Mouse (Mus musculus): ENCODE data around the gene Ptpn6. TPM values are rescaled to one million over a fixed set of nuclear protein-coding genes. Genes with fewer than 3 reads are reported as not detected.

Gene Ptpn6
- polyA plus RNA-seq, 1 experiment from 2014 or later, result 5.2 TPM

DNA sequence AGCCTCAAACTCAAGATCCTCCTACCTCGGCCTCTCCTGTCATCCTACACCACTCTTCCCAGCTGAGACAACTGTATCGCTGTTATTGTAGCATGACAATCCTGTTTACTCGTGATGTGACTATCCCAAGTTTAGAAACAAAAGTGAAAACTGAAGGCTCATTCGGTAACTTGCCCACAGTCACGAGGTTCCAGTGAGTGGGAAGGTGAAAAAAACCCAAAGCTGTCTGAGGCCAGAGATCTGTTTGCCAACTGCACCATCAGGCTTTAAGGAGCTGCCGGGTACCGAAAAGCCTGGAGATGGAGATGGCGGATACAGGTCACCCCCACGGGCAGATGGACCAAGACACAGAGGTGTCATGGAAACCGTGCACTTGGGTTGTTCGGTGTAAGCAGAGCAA, 1.5 kb downstream of the Ptpn6 start:
- Histone ChIP-seq H3K36me3 (replicated peaks) (peaks cover 14% of the 10 kb centered on the region; the same call in 1 of the 2 replicates), H3K4me3 (no peak overlapping the region), H3K4me1 (peaks cover 54% of the 10 kb centered on the region), H3K9me3 (no peaks in the 10 kb centered on the region), H3K27me3 (ENCODE audit: poor library complexity, severe bottlenecking) (no peaks in the 10 kb centered on the region), H3K27ac (no peak overlapping the region)
- DNase-seq (ENCODE audit: extremely low spot score, low spot score), result no peak
- 92% methylated on average over 11 of the region's 11 CpGs for whole genome bisulfite sequencing

DNA sequence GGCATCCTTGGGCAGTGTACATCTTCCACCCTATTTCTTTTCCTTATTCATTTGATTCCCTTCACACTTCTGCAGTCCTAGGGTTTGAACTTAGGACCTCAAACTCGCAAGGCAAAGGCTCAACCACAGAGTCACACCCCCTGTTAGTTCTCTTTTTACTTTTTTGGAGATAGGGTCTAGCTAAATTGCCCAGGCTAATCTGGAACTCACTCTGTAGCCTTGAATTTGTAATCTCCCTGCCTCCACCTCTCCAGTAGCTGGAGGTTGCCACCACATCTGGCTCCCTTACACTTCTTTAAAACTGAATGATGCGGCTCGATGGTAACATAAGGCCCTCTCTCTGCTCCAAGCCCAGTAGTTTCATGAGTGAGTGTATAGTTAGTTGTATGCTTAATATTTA, 4.1 kb downstream of the Ptpn6 start:
- WGBS, result 92% methylated on average over 3 of the region's 3 CpGs
- Histone ChIP-seq H3K9me3 (no peaks in the 10 kb centered on the region), H3K4me3 (no peak overlapping the region), H3K27ac (no peak overlapping the region), H3K27me3 (ENCODE audit: poor library complexity, severe bottlenecking) (no peaks in the 10 kb centered on the region), H3K4me1 (peaks cover 33% of the 10 kb centered on the region), H3K36me3 (replicated peaks) (peaks cover 14% of the 10 kb centered on the region; the same call in 1 of the 2 replicates)
- no peak for DNase-seq (ENCODE audit: extremely low spot score, low spot score)

- 51% methylated on average over 19 of the region's 19 CpGs for WGBS
- Histone ChIP-seq H3K4me3 (no peak overlapping the region), H3K9me3 (no peaks in the 10 kb centered on the region), H3K36me3 (replicated peaks) (no peaks in the 10 kb centered on the region), H3K4me1 (peaks cover 20% of the 10 kb centered on the region), H3K27ac (peak overlapping the region; percentile 45), H3K27me3 (ENCODE audit: poor library complexity, severe bottlenecking) (no peaks in the 10 kb centered on the region)
- no peak for DNase-seq (ENCODE audit: extremely low spot score, low spot score)
Measured at GRCm38 (mm10) chr6:124732476-124733370, 5.8 kb downstream of the Ptpn6 start.

DNA sequence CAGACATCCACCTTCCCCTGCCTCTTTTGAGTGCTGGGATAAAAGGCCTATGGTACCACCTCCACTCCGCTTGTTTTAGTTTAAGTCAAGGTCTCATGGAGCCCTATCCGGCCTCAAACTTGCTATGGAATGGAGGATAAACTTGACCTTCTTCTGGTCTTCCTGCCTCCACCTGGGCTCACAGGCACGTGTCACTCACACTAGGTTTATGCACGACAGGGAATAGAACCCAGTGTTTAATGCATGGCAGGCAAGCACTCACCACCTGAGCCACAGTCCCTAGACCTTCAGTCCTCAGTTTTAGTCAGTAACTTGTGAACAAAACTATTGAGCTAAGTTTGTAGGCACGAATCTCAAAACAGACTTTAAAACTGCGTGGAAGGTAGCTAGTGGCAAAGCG, 7.5 kb downstream of the Ptpn6 start:
- Histone ChIP-seq H3K27ac (no peak overlapping the region), H3K9me3 (no peaks in the 10 kb centered on the region), H3K4me1 (peaks cover 15% of the 10 kb centered on the region), H3K4me3 (no peak overlapping the region), H3K27me3 (ENCODE audit: poor library complexity, severe bottlenecking) (no peaks in the 10 kb centered on the region), H3K36me3 (replicated peaks) (no peaks in the 10 kb centered on the region)
- WGBS, result 88% methylated on average over 7 of the region's 7 CpGs
- no peak for DNase-seq (ENCODE audit: extremely low spot score, low spot score)

GRCm38 (mm10) chr6:124729850-124730705, 8.4 kb downstream of the Ptpn6 start:
- Histone ChIP-seq H3K4me1 (peaks cover 15% of the 10 kb centered on the region), H3K27me3 (ENCODE audit: poor library complexity, severe bottlenecking) (no peaks in the 10 kb centered on the region), H3K4me3 (no peak overlapping the region), H3K9me3 (no peaks in the 10 kb centered on the region), H3K27ac (no peak overlapping the region), H3K36me3 (replicated peaks) (no peaks in the 10 kb centered on the region)
- no peak for DNase-seq (ENCODE audit: extremely low spot score, low spot score)
- WGBS, result 88% methylated on average over 8 of the region's 8 CpGs

- WGBS, result 91% methylated on average over 10 of the region's 10 CpGs
- DNase-seq (ENCODE audit: extremely low spot score, low spot score), result no peak
- no peaks in the 10 kb centered on the region for H3K27me3 ChIP-seq (ENCODE audit: poor library complexity, severe bottlenecking)
Measured at GRCm38 (mm10) chr6:124728621-124729020, 9.9 kb downstream of the Ptpn6 start.

DNA sequence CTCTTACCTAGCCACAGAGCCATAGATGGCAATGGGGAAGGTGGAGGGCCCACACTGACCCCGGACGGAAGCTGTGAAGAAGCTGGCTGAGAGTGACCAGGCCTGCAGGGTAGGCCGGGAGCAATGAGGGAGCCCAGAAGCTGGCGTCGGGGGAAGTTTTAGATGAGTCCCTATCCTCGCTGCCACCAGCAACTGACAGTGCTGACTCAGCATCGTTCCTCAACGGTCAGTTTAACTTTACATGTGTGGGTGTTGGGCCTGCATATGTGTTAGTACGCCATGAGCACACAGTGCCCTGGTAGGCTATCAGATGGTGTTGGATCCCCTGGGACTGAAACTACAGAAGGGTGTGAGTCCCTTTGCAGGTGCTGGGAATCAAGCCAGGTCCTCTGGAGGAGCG, 14.0 kb downstream of the Ptpn6 start:
- Histone ChIP-seq H3K9me3 (no peaks in the 10 kb centered on the region), H3K27me3 (ENCODE audit: poor library complexity, severe bottlenecking) (no peaks in the 10 kb centered on the region), H3K36me3 (replicated peaks) (no peaks in the 10 kb centered on the region), H3K4me1 (peaks cover 26% of the 10 kb centered on the region), H3K4me3 (no peak overlapping the region), H3K27ac (no peak overlapping the region)
- no peak for DNase-seq (ENCODE audit: extremely low spot score, low spot score)
- WGBS, result 92% methylated on average over 10 of the region's 10 CpGs

More at GRCm38 (mm10) chr6:124728621-124729020, 9.9 kb downstream of the Ptpn6 start:
- H3K36me3 ChIP-seq (replicated peaks), result no peaks in the 10 kb centered on the region
- H3K27ac ChIP-seq, result no peak overlapping the region
- H3K9me3 ChIP-seq, result no peaks in the 10 kb centered on the region
- H3K4me3 ChIP-seq, result no peak overlapping the region
- peaks cover 15% of the 10 kb centered on the region for H3K4me1 ChIP-seq

GRCm38 (mm10) chr6:124723541-124723940, 15.0 kb downstream of the Ptpn6 start:
- no peak overlapping the region for H3K27ac ChIP-seq
- no peak overlapping the region for H3K4me3 ChIP-seq
- WGBS, result 82% methylated on average over 8 of the region's 8 CpGs
- H3K9me3 ChIP-seq, result no peaks in the 10 kb centered on the region
- no peak for DNase-seq (ENCODE audit: extremely low spot score, low spot score)
- H3K27me3 ChIP-seq (ENCODE audit: poor library complexity, severe bottlenecking), result no peaks in the 10 kb centered on the region
- no peaks in the 10 kb centered on the region for H3K36me3 ChIP-seq (replicated peaks)
- H3K4me1 ChIP-seq, result peaks cover 35% of the 10 kb centered on the region

DNA sequence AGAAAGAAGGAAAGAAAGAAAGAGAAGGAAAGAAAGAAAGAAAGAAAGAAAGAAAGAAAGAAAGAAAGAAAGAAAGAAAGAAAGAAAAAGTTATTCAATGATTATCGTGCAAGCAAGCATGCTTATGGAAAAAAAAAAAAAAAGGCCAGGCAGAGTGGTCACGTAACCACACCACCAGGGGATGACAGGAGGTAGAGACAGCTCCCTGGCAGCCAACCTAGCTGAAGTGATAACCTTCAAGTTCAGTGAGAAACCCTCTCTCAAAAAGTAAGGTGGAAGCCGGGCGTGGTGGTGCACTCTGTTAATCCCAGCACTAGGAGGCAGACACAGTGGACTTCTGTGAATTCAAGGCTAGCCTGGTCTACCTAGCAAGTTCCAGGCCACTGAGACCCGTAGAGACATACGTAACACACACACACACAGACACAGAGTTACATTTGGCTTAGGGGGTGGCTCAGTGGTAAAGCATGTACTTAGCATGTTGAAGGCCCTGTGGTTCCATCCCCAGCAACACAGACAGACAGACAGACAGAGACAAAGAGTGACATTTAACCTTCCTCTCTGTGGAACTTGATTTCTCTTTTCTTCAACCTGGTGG, 15.5 kb downstream of the Ptpn6 start:
- H3K9me3 ChIP-seq, result no peaks in the 10 kb centered on the region
- DNase-seq (ENCODE audit: extremely low spot score, low spot score), result no peak
- H3K36me3 ChIP-seq (replicated peaks), result peaks cover 4% of the 10 kb centered on the region
- no peaks in the 10 kb centered on the region for H3K27me3 ChIP-seq (ENCODE audit: poor library complexity, severe bottlenecking)
- no peak overlapping the region for H3K4me3 ChIP-seq
- no peak overlapping the region for H3K27ac ChIP-seq
- H3K4me1 ChIP-seq, result peaks cover 33% of the 10 kb centered on the region
- 84% methylated on average over 6 of the region's 6 CpGs for WGBS

DNA sequence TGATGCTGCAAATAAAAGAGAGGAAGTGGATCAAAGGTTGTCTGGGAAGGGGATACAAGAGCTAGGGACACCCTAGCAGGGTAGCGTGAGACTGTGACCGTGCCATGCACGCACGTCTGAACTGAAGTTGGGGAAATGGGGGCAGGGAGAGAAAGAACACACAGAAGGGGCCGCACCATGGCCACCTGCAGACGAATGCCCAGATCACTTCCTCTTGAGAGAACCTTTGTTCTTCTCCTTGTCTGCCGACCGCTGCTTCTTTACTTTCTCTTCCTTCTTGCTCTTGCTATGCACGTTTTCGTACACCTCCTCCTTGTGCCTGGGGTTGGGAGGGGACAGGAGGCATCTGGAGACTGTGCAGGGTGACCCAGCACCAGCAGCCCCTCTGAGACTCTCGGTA, 17.6 kb downstream of the Ptpn6 start:
- Histone ChIP-seq H3K4me1 (peaks cover 30% of the 10 kb centered on the region), H3K27ac (peak overlapping the region; percentile 56), H3K9me3 (no peaks in the 10 kb centered on the region), H3K36me3 (replicated peaks) (peaks cover 25% of the 10 kb centered on the region), H3K27me3 (ENCODE audit: poor library complexity, severe bottlenecking) (no peaks in the 10 kb centered on the region), H3K4me3 (no peak overlapping the region)
- no peak for DNase-seq (ENCODE audit: extremely low spot score, low spot score)
- 72% methylated on average over 11 of the region's 11 CpGs for WGBS

GRCm38 (mm10) chr6:124719354-124719978, 19.0 kb downstream of the Ptpn6 start:
- Histone ChIP-seq H3K4me3 (peak overlapping the region; percentile 23), H3K9me3 (no peaks in the 10 kb centered on the region), H3K27me3 (ENCODE audit: poor library complexity, severe bottlenecking) (no peaks in the 10 kb centered on the region), H3K4me1 (peaks cover 30% of the 10 kb centered on the region), H3K27ac (peak overlapping the region; percentile 67; the same call in 1 of the 2 replicates), H3K36me3 (replicated peaks) (peaks cover 39% of the 10 kb centered on the region)
- 73% methylated on average over 7 of the region's 7 CpGs for WGBS
- no peak for DNase-seq (ENCODE audit: extremely low spot score, low spot score)

DNA sequence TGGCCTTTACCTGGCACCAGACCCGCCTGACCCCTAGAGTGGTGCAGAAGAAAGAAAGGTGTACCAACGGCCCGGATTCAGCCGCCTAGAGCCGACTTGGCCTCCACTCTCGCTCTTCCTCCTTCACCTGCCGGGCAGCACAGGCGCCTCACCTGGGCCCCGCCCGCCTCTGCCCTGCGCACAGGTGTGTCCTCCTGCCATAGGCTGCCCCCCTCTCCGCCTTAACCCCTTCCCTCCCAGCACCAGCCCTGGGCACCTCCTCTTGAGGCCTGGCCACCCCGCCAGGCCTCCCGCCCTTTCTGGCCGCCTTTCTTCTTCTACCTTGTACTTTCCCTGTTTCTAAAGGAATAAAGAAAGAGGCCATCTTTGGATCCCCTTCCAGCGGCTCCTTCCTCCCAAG, 19.8 kb downstream of the Ptpn6 start:
- Histone ChIP-seq H3K27ac (peak overlapping the region; percentile 67), H3K4me1 (peaks cover 36% of the 10 kb centered on the region), H3K27me3 (ENCODE audit: poor library complexity, severe bottlenecking) (no peaks in the 10 kb centered on the region), H3K4me3 (peak overlapping the region; percentile 23), H3K9me3 (no peaks in the 10 kb centered on the region), H3K36me3 (replicated peaks) (peaks cover 47% of the 10 kb centered on the region)
- no peak for DNase-seq (ENCODE audit: extremely low spot score, low spot score)
- WGBS, result 44% methylated on average over 15 of the region's 16 CpGs
